Mouse (Mus musculus): Measurements from ENCODE around the gene Lrrc20. TPM values are rescaled to one million over a fixed set of nuclear protein-coding genes. Genes with fewer than 3 reads are reported as not detected.
"Not testable (repeated sequence)": the region's sequence is repeated elsewhere in the genome, so short reads cannot be mapped to it uniquely, and the experiment has no call there.

Lrrc20 gene
- polyA plus RNA-seq, 1 experiment from 2014 or later = 9.7 TPM

DNA sequence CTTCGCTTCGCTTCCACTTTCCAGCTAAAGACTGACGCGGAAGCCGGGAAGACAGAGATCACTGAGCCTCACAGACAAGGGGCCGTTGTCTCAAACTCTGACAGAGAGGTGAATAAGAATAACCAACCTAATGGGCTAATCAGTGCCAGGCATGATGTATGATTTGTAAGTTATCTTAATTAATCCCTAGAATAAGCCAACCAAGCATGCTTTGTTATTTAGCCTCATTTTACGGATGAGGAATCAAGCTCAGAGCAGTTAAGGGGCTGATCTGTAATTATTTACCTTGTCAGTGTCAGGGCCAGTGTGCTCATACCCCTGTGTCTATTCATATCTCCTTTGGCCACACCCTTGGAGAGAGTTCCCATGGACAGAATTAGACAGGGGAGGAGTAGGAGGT, 138.7 kb downstream of the Lrrc20 start:
- H3K36me3 ChIP-seq (ENCODE audit: control insufficient read depth, insufficient read depth, low read length) = no peaks in the 10 kb centered on the region
- H3K4me3 ChIP-seq (ENCODE audit: low read depth, low read length) = no peak overlapping the region
- WGBS = 83% methylated on average over 7 of the region's 7 CpGs
- 0 out of 2 replicates have a peak, but pooled peaks cover 3% of the 10 kb centered on the region for H3K9me3 ChIP-seq (ENCODE audit: control insufficient read depth, low read length)
- no peak overlapping the region for H3K27ac ChIP-seq (replicated peaks; ENCODE audit: low read depth, low read length)
- no peak overlapping the region for H3K4me2 ChIP-seq (ENCODE audit: low read depth, low read length)
- no peak for DNase-seq (ENCODE audit: low spot score)
- H3K27me3 ChIP-seq (replicated peaks; ENCODE audit: control insufficient read depth, insufficient read depth, low read length) = no peaks in the 10 kb centered on the region
- H3K4me1 ChIP-seq (ENCODE audit: control insufficient read depth, insufficient read depth, low read length) = no peaks in the 10 kb centered on the region
- no peak overlapping the region for H3K9ac ChIP-seq (ENCODE audit: low read depth, low read length)
- ATAC-seq (ENCODE audit: low read depth) = no peak

DNA sequence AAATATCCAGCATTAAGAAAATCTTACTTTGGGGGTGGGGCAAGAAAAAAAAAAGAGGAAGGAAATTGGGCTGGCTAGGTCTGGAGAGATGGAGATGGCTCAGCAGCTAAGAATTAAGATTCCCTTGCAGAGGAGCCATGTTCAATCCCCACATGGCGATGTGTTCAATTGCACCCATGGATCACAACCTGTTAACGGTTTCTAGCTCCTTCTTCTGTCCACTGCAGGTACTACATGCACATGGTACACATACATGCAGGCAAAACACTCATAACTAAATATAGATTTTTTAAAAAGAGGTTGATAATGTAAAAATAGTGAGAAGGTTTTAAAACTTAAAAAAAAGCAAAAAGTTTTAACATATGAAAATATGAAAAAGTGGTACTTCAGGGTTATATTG, 142.9 kb downstream of the Lrrc20 start:
- H3K9ac ChIP-seq (ENCODE audit: low read depth, low read length) = no peak overlapping the region
- H3K36me3 ChIP-seq (ENCODE audit: control insufficient read depth, insufficient read depth, low read length) = no peaks in the 10 kb centered on the region
- ATAC-seq (ENCODE audit: low read depth) (no peak), DNase-seq (ENCODE audit: low spot score) (no peak)
- H3K4me3 ChIP-seq (ENCODE audit: low read depth, low read length) = no peak overlapping the region
- no peaks in the 10 kb centered on the region for H3K4me1 ChIP-seq (ENCODE audit: control insufficient read depth, insufficient read depth, low read length)
- H3K9me3 ChIP-seq (ENCODE audit: control insufficient read depth, low read length) = 0 out of 2 replicates have a peak, but pooled peaks cover 3% of the 10 kb centered on the region
- H3K4me2 ChIP-seq (ENCODE audit: low read depth, low read length) = no peak overlapping the region
- 78% methylated on average over 2 of the region's 2 CpGs for WGBS
- H3K27me3 ChIP-seq (replicated peaks; ENCODE audit: control insufficient read depth, insufficient read depth, low read length) = no peaks in the 10 kb centered on the region
- no peak overlapping the region for H3K27ac ChIP-seq (replicated peaks; ENCODE audit: low read depth, low read length)

DNA sequence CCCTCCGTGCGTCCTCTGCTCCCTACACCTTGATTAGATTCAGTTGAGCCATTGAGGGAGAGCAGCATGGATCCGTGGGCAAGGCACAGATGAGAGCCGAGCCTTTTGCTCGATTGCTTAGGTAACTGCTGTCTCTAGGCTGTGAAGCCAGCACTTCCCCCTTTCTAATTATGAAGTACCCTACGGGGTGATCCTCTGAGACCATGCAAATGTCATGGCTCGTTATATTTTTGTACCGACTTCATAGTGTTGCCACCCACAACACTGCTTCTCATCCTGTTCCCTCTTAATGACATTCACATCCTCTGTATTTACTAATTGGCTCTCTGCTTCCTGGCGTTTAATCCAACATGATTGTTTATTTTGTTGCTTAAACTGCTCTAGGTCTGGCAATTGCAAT, 146.1 kb downstream of the Lrrc20 start:
- DNase-seq (ENCODE audit: low spot score) = no peak
- Histone ChIP-seq H3K9ac (ENCODE audit: low read depth, low read length) (no peak overlapping the region), H3K4me1 (ENCODE audit: control insufficient read depth, insufficient read depth, low read length) (peaks cover 11% of the 10 kb centered on the region), H3K27me3 (replicated peaks; ENCODE audit: control insufficient read depth, insufficient read depth, low read length) (peaks cover 24% of the 10 kb centered on the region), H3K9me3 (ENCODE audit: control insufficient read depth, low read length) (0 out of 2 replicates have a peak, but pooled peaks cover 3% of the 10 kb centered on the region), H3K4me3 (ENCODE audit: low read depth, low read length) (no peak overlapping the region), H3K27ac (replicated peaks; ENCODE audit: low read depth, low read length) (no peak overlapping the region), H3K36me3 (ENCODE audit: control insufficient read depth, insufficient read depth, low read length) (no peaks in the 10 kb centered on the region), H3K4me2 (ENCODE audit: low read depth, low read length) (no peak overlapping the region)
- no peak for ATAC-seq (ENCODE audit: low read depth)
- WGBS = 42% methylated on average over 9 of the region's 9 CpGs

DNA sequence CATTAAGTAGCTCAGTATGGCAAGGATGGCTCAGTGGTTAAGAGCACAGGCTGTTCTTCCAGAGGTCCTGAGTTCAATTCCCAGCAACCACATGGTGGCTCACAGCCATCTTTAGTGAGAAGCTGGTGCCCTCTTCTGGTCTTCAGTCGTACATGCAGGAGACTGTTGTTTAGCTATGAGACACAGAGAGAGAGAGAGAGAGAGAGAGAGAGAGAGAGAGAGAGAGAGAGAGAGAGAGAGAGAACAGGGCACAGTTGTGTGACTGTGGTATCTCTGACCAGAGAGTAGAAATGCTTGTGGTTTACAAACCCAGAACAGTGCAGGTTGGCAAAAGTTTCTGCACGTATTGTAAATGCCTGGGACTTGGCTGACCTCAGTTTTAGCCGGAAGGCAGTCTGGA, 148.3 kb downstream of the Lrrc20 start:
- Histone ChIP-seq H3K27me3 (replicated peaks; ENCODE audit: control insufficient read depth, insufficient read depth, low read length) (peaks cover 24% of the 10 kb centered on the region), H3K4me1 (ENCODE audit: control insufficient read depth, insufficient read depth, low read length) (peaks cover 11% of the 10 kb centered on the region)
- H3K27ac ChIP-seq (replicated peaks; ENCODE audit: low read depth, low read length); H3K4me3 ChIP-seq (ENCODE audit: low read depth, low read length); H3K36me3 ChIP-seq (ENCODE audit: control insufficient read depth, insufficient read depth, low read length); ATAC-seq (ENCODE audit: low read depth); H3K4me2 ChIP-seq (ENCODE audit: low read depth, low read length); H3K9ac ChIP-seq (ENCODE audit: low read depth, low read length); DNase-seq (ENCODE audit: low spot score); H3K9me3 ChIP-seq (ENCODE audit: control insufficient read depth, low read length): not testable (repeated sequence)
- WGBS = 68% methylated on average over 3 of the region's 3 CpGs

DNA sequence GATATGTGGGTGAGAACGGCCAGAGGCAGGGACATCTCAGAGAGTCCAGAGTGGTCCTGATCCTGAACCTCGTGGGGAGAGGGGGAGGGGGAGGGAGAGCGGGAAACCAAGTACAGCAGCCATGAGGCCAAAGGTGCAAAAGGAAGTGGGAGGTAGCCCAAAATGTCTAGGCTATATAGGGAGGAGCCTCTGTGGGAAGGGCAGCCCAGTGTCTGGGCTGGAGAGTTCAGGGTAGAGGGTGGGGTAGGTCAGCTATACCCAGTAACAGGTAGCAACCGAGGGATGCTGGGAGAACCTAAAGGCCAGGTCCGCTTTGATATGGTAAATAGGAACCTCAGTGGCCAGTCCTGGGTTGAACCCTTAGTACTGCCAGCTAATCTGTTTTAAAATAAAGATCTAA, 149.2 kb downstream of the Lrrc20 start:
- H3K9me3 ChIP-seq (ENCODE audit: control insufficient read depth, low read length) = no peaks in the 10 kb centered on the region
- peak overlapping the region; percentile 49; the same call in 1 of the 2 replicates for H3K4me3 ChIP-seq (ENCODE audit: low read depth, low read length)
- no peak overlapping the region for H3K27ac ChIP-seq (replicated peaks; ENCODE audit: low read depth, low read length)
- DNase-seq (ENCODE audit: low spot score) (no peak), ATAC-seq (ENCODE audit: low read depth) (no peak)
- peaks cover 24% of the 10 kb centered on the region for H3K27me3 ChIP-seq (replicated peaks; ENCODE audit: control insufficient read depth, insufficient read depth, low read length)
- 24% methylated on average over 5 of the region's 5 CpGs for WGBS
- H3K36me3 ChIP-seq (ENCODE audit: control insufficient read depth, insufficient read depth, low read length) = no peaks in the 10 kb centered on the region
- H3K9ac ChIP-seq (ENCODE audit: low read depth, low read length) = no peak overlapping the region
- H3K4me2 ChIP-seq (ENCODE audit: low read depth, low read length) = 0 out of 2 replicates have a peak overlapping the region, but pooled peaks have one; percentile 89
- peaks cover 11% of the 10 kb centered on the region for H3K4me1 ChIP-seq (ENCODE audit: control insufficient read depth, insufficient read depth, low read length)

DNA sequence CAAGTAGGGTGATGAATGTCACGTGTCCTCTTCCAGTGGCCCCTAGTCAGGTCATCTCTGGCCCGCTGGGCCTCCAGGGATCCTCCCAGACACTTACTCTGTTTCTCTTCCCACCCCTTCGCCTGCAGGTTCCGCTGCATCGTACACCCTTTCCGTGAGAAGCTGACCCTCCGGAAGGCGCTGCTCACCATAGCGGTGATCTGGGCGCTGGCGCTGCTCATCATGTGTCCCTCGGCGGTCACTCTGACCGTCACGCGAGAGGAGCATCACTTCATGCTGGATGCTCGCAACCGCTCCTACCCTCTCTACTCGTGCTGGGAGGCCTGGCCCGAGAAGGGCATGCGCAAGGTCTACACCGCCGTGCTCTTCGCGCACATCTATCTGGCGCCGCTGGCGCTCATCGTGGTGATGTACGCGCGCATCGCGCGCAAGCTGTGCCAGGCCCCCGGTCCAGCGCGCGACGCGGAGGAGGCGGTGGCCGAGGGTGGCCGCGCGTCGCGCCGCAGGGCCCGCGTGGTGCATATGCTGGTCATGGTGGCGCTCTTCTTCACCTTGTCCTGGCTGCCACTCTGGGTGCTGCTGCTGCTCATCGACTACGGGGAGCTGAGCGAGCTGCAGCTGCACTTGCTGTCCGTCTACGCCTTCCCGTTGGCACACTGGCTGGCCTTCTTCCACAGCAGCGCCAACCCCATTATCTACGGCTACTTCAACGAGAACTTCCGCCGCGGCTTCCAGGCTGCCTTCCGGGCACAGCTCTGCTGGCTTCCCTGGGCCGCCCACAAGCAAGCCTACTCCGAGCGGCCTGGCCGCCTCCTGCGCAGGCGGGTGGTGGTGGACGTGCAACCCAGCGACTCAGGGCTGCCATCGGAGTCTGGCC, 150.0 kb downstream of the Lrrc20 start:
- ATAC-seq (ENCODE audit: low read depth) = peak; percentile 62

DNA sequence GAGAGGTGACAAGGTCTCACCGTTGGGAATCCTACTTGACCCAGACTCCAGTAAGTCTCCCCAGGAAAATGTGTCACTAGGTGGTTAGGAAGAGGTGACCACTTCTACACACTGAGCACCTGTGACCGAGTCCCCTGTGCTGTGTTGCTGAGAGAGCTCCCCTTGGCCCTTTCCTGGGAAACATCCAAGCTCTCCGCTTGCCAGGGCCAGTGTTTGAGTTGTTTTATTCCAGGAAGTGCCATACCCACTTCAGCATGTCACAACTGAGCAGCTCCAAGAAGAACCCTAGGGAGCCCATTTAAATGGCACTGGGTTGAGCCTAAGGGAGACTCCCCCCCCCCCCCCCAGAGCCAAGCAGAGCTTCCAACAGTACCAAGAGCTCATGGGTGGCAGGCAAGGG, 150.9 kb downstream of the Lrrc20 start:
- Histone ChIP-seq H3K27me3 (replicated peaks; ENCODE audit: control insufficient read depth, insufficient read depth, low read length) (peaks cover 24% of the 10 kb centered on the region), H3K9ac (ENCODE audit: low read depth, low read length) (no peak overlapping the region), H3K9me3 (ENCODE audit: control insufficient read depth, low read length) (no peaks in the 10 kb centered on the region), H3K36me3 (ENCODE audit: control insufficient read depth, insufficient read depth, low read length) (no peaks in the 10 kb centered on the region), H3K27ac (replicated peaks; ENCODE audit: low read depth, low read length) (no peak overlapping the region), H3K4me2 (ENCODE audit: low read depth, low read length) (no peak overlapping the region), H3K4me3 (ENCODE audit: low read depth, low read length) (no peak overlapping the region), H3K4me1 (ENCODE audit: control insufficient read depth, insufficient read depth, low read length) (peaks cover 11% of the 10 kb centered on the region)
- no peak for DNase-seq (ENCODE audit: low spot score)
- ATAC-seq (ENCODE audit: low read depth) = no peak
- WGBS = 77% methylated on average over 3 of the region's 3 CpGs

More for the DNA sequence above, 150.0 kb downstream of the Lrrc20 start:
- H3K9me3 ChIP-seq (ENCODE audit: control insufficient read depth, low read length) = no peaks in the 10 kb centered on the region
- peak overlapping the region; percentile 49 for H3K4me3 ChIP-seq (ENCODE audit: low read depth, low read length)
- no peaks in the 10 kb centered on the region for H3K36me3 ChIP-seq (ENCODE audit: control insufficient read depth, insufficient read depth, low read length)
- DNase-seq (ENCODE audit: low spot score) = peak; percentile 16
- H3K27me3 ChIP-seq (replicated peaks; ENCODE audit: control insufficient read depth, insufficient read depth, low read length) = peaks cover 24% of the 10 kb centered on the region
- H3K9ac ChIP-seq (ENCODE audit: low read depth, low read length) = peak overlapping the region; percentile 52
- H3K4me1 ChIP-seq (ENCODE audit: control insufficient read depth, insufficient read depth, low read length) = peaks cover 11% of the 10 kb centered on the region
- peak overlapping the region; percentile 89 for H3K4me2 ChIP-seq (ENCODE audit: low read depth, low read length)
- 2% methylated on average over 53 of the region's 74 CpGs for WGBS
- no peak overlapping the region for H3K27ac ChIP-seq (replicated peaks; ENCODE audit: low read depth, low read length)

DNA sequence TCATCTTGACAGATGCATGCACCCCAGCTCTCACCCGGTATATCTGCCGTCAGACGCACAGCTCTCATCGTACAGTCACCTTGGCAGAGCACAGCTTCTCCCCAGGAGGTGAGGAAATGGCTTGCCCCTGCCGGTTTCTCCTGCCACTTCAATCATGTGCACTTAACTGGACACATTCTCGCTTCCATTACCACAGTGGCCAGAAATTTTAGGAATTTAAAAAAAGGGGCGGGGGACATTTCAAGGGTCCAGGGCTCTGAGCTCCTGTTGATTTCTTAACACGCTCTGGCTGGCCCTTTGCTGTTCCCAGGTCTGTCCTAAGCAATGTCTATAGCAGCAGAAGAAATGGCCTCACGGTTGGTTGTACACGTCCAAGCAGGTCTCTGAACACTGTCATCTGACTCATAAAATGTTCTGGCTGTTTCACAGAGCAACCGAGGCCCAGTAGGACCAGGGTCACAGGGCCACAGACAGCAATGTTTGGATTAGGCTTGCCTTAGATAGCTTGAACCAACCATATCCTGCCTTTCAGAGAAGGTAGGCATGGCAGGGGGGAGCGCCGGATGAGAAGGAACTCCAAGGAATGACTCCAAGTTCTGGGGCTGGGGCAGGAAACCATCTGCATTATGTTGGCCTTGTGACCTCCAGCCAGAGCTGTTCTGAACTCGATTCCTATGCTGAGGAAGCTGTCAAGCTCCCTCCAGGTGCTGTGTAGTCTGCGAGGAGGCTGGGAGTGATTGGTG, 151.8 kb downstream of the Lrrc20 start:
- Histone ChIP-seq H3K27ac (replicated peaks; ENCODE audit: low read depth, low read length) (no peak overlapping the region), H3K4me3 (ENCODE audit: low read depth, low read length) (no peak overlapping the region), H3K4me1 (ENCODE audit: control insufficient read depth, insufficient read depth, low read length) (peaks cover 11% of the 10 kb centered on the region), H3K4me2 (ENCODE audit: low read depth, low read length) (no peak overlapping the region), H3K9ac (ENCODE audit: low read depth, low read length) (no peak overlapping the region), H3K36me3 (ENCODE audit: control insufficient read depth, insufficient read depth, low read length) (no peaks in the 10 kb centered on the region), H3K27me3 (replicated peaks; ENCODE audit: control insufficient read depth, insufficient read depth, low read length) (peaks cover 24% of the 10 kb centered on the region), H3K9me3 (ENCODE audit: control insufficient read depth, low read length) (no peaks in the 10 kb centered on the region)
- no peak for ATAC-seq (ENCODE audit: low read depth)
- WGBS = 41% methylated on average over 15 of the region's 15 CpGs
- no peak for DNase-seq (ENCODE audit: low spot score)

Data from embryonic facial prominence, embryonic 14.5 days (tissue).